Mouse (Mus musculus) naive thymus-derived CD4-positive, alpha-beta T cell, adult 2 months (primary cell): ENCODE measurements around the gene Sirt6.
"Not testable (repeated sequence)": the region's sequence is repeated elsewhere in the genome, so short reads cannot be mapped to it uniquely, and the experiment has no call there.

Experiments used
- DNase-seq: peaks from one replicate; pipeline ENCODE4 v3.0.0-alpha.2; 2011; ENCODE audit warnings: low read depth

Sirt6 gene

GRCm38 (mm10) chr10:81626994-81627835 is at the start of gene Sirt6:
Gene Sirt6, minus strand, starts transcription at chr10:81627797.
- DNase-seq, result peak; percentile 96

GRCm38 (mm10) chr10:81656174-81656573 is 28.6 kb upstream of the Sirt6 start:
- DNase-seq, result no peak

- DNase-seq, result no peak
Observed at GRCm38 (mm10) chr10:81655178-81655577, 27.6 kb upstream of the Sirt6 start.

GRCm38 (mm10) chr10:81648803-81649775 is 21.5 kb upstream of the Sirt6 start, which contains the start of gene Gm10778:
Gene Gm10778, plus strand, starts transcription at chr10:81649059.
- DNase-seq, result peak; percentile 93

- no peak for DNase-seq
Observed at GRCm38 (mm10) chr10:81646015-81646555, 18.5 kb upstream of the Sirt6 start.

GRCm38 (mm10) chr10:81645391-81645790 is 17.8 kb upstream of the Sirt6 start:
- DNase-seq, result no peak

GRCm38 (mm10) chr10:81644716-81645115 is 17.1 kb upstream of the Sirt6 start:
- no peak for DNase-seq

- DNase-seq, result no peak
Observed at GRCm38 (mm10) chr10:81644162-81644561, 16.6 kb upstream of the Sirt6 start.

- DNase-seq, result peak; percentile 97
Observed at GRCm38 (mm10) chr10:81643449-81644055, 16.0 kb upstream of the Sirt6 start.

- no peak for DNase-seq
Observed at GRCm38 (mm10) chr10:81642648-81643448, 15.3 kb upstream of the Sirt6 start.

- no peak for DNase-seq
Observed at GRCm38 (mm10) chr10:81641978-81642647, 14.5 kb upstream of the Sirt6 start.

GRCm38 (mm10) chr10:81641566-81641965 is 14.0 kb upstream of the Sirt6 start:
- DNase-seq, result no peak

- not testable (repeated sequence) for DNase-seq
Observed at GRCm38 (mm10) chr10:81640825-81641224, 13.2 kb upstream of the Sirt6 start.

GRCm38 (mm10) chr10:81638101-81638500 is 10.5 kb upstream of the Sirt6 start:
- no peak for DNase-seq

GRCm38 (mm10) chr10:81636338-81636737 is 8.7 kb upstream of the Sirt6 start:
- no peak for DNase-seq

- DNase-seq, result peak; percentile 91
Observed at GRCm38 (mm10) chr10:81633253-81634099, 5.9 kb upstream of the Sirt6 start.

GRCm38 (mm10) chr10:81628390-81628789 is 793 bp upstream of the Sirt6 start, which contains the start of gene Ankrd24:
Gene Ankrd24, plus strand, starts transcription at chr10:81628540.
- no peak for DNase-seq

GRCm38 (mm10) chr10:81627836-81628220 is 231 bp upstream of the Sirt6 start:
- DNase-seq, result no peak
